Mouse (Mus musculus) cerebellum, postnatal 36 days (tissue): ENCODE data around the gene Ppp2r5c.
A peak's percentile ranks its signal among the peaks of the same experiment; 100 is the strongest.

Source experiments
- DNase-seq, 2 experiments: peaks; one replicate each; pipeline ENCODE4 v3.0.0; 2021 to 2022; ENCODE audit warnings: mixed read lengths in 2 of 2

Gene Ppp2r5c

DNA sequence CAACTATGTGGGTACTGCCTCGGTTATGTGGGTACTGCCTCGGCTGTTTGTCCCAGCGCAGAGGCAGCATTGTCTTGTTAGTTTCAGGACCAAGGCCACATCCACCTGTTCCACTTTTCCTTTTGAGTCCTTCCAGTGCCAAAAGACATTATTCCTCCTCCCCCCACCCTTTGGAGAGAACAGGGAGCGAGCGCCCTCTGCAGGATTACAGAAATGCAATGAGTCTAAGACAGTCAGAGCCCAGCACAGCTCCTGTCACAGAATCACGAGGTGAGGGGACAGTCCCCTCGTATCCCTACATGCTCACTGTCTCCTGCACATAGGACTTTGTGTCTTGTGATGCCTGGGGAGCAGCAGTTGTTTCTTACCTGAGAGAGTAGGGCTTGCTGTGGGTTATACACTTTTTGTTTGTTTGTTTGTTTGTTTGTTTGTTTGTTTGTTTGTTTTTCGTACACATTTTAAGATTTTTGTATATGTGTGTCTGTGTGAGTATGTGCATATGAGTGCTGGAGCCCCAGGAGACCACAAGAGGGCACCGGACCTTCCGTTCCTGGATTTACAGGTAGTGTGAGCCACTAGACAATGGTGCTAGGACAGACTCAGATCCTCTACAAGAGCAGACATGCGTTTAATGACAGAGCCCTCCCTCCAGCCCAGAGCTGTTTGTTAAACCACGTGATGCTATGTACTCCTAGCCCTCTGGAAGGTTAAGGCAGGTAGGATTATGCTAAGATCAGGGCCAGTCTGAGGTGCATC lies 43.2 kb downstream of the Ppp2r5c start:
- DNase-seq = no peak

DNA sequence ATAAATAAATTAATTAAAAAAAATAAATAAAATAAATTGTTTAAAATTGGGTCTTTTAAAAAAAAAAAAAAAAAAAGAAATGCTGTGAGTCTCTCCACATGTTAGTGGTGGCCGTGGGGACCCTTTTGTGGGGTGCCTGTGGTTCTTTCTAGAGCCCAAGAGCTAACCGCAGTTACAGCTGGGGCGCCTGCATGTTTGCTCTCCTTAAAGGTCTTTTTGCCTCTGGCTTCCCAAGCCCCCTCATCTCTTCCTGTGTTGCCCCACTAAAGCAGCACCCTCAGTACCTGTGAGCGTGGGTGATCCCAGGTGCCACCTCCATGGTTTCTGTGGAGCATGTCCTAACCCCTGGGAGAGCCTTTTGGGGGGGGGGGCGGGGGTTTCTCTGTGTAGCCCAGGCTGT lies 45.5 kb downstream of the Ppp2r5c start:
- no peak for DNase-seq

DNA sequence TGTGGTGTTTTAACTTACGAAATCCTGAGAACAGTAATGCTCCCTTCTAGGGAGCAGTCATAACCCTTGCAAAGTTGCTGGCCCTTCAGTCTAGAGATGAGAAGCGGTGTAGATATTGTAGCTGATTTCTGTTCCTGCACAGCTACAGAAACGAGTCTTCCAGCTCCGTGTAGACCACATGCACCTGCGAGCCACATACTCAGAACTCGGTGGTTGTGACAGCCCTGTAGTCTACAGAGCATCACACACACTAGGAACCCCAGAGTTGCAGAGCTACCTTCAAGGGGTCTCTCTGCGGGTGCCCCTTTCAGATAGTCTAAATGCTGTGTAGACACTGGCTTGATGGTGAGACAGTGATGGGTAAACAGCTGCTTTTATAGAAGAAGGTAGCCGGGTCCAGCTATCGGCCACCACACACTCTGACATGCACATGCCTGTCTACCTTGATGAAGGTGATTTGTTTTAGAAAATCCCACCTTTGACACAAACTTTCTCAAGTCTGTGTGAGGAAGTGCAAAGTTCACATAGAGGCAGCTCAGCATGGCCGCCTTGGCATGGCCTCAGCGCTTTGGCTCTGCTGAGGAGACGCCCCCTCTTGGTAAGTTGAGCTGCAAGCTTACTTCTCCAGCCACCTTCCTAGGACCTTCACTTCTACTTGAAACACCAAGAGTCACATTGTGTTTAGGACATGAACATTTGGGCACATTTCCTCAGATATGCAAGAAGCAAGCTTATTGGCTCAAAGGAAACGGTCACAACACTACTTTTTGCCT lies 46.9 kb downstream of the Ppp2r5c start:
- no peak for DNase-seq

DNA sequence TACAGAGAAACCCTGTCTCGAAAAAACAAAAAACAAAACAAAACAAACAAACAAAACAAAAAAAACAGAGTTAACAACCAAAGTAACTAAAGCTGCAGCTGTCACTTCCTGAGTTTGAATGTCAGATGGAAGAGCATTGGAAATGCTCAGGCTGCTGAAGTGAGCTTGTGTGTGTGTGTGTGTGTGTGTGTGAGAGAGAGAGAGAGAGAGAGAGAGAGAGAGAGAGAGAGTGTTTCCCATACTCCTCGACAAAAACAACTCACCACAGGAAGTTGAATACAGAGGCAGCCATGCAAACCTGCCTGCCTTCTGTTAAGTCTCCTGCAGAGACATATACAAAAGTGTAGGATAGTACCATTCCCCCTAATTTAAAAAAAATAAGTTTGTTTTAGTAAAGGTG lies 47.9 kb downstream of the Ppp2r5c start:
- DNase-seq = no peak

DNA sequence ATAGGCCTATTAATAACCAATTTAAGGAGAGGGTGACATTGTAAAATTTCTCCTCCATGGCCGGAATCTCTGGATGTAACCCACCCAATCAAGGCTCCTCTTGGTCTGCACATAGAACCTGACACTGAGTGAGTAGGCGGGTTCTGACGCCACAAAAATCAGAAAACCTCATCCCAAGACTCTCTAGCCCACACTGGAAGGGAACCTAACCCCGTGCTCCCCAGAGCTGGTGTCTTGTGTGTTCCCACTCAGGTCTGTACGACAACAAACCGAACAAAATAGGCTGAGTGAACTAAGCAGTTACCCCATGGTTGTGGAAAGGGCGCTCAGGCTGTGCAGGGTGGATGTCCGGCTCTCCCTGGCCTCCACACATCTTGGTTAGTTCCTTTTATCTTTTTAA lies 48.3 kb downstream of the Ppp2r5c start:
- DNase-seq = no peak

DNA sequence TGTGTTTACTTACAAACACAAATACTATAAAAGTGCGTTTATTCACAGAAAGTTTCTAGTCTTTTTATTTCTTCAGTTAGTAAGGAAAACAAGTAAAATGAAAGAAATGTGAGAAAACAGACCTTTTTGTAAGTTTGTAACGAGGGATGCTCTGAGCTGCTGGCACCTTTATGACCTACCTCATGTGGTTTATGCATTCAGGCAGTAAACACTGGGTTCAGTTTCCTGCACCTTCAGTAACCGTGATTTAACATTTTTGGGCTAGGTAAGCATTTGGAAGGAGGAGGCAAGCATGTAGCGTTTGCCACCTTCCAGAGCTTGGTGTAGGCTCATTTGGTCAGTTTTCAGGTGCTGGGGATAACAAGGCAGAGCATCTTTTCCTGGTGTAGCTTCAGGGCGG lies 49.1 kb downstream of the Ppp2r5c start:
- DNase-seq = no peak

DNA sequence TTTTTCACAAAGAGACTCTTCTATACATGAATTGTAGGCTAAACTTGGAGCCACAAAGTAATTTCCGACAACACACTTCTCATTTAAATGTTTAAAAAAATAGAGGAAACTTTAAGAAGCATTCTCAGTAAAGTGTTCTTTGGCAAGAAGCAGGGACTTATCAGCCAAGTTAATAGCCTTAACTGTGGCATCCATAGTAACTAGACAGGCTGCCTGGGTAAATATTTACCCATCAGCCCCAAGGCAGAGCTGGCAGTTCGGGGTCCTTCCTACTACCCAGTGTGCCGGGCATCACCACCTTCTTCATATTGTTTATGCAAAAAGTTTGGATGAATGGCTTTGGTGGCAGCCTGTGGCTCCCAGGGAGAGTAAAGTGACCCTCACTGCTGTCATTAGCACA lies 50.1 kb downstream of the Ppp2r5c start:
- DNase-seq = no peak

DNA sequence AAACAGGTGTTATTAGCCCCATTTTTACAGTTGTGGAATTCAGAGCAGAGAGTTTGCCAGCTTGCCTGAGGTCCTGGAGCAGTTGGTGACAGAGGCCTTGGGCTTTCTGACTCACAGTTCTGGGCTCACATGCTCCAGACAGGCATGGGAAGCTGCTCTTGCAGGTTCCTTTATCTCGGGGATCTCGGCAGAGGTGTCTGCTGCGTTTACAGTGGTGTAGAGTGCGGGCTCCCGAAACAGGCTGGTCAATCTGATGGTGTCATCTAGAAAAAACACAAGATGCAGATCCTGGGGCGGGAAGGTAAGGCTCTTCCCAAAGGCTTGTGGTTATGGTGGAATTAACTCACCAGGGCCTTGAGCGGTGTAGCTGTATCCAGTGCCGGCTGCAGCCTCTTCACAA lies 50.6 kb downstream of the Ppp2r5c start:
- DNase-seq = no peak

DNA sequence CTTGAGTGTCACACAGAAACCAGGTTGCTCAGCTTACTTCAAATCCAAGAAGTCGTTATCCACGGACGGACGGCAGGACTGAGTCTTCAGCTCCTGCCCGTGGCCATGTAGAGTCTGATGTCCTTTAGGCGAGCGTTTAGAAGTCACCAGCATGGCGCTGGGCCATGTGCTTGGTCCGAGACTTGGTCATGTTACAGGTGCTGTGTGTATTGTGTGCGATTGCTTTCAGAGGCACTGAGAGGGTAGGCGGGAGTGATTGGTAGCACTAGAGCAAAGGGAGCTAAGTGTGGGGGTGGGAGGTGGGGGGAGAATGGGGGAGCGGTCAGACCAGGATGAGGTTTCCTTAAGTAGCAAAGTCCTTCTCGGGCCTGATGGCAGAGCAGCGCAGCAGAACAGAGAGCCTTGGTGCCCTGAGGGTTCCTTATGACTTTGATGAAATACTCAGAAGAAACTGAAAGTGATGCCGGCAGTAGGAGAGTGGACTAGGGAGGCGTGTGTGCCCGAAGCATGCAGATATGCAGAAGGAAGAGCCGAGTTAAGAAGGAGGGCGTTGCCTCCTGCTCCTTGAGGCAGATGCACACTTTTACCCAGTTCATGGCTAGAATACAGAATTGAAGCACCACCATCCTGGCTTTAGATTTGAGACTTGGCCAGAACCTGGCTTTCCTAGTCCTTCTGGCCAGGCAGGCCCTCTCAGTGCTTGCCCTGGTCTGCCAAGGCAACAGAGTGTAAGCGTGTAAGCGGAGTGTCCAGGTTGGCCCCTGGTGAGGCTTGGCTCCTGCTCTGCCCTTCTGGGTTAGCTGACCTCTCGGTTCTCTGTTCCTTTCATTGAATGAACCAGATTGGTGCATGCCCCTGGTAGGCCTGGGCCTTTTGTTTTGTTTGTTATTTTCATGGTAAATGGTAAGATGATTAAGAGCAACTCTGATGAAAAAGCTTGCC lies 51.6 kb downstream of the Ppp2r5c start:
- peak; percentile 81 to 86 for DNase-seq

DNA sequence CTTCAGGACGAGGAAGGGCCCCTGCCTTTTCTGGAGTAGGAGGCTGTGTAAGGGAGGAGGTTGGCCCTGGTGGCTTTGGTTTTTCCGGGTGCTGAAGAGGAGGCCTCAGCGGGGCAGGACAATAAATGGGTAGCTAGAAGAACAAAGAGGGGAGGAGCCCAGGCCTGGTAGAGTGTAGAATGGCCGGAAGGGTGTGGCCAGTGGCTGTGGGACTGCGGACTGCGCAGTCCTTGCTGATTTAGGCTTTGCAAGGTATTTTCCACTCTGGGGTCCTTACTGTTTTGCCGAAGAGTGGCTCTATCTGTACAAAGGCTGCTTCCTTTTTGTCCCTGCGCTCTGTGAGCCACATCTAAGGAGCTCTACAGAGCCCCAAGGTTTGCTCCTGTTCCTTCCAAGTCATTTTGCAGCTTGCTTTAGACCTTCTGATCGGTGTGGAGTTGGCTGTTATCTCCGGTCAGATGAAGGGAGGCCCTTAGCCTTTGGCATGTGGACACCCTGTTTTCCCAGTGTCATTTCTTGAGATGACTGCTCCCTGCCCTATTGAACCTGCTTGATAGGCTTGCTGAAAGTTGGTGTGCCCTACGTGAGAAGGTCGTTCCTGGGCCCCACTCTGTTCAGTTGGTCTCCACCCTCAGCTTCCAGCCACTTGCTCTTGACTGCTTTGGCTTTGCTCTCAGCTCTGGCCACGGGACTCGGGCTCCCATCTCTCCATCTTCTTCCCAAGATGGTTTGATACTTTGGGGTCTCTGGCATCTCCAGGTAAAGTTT lies 52.5 kb downstream of the Ppp2r5c start:
- DNase-seq = no peak

DNA sequence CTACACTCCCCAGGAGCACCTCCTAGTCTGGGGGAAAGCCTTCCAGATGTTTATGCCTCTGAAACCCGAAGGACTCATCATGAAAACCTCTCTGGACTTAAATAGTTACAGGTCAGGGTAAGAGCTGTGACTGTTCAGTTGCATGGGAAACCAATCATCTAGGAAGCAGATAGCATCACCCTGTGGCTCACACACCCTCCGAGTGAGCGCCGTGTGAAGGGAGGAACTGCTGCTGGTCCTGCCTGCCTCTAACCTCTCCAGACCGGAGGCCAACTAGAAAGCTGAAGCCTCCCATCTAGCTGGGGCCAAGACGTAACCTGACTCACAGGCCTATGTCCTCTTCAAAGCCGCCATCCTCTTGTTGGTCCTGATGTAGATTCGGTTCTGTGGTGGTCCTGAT lies 53.2 kb downstream of the Ppp2r5c start:
- no peak for DNase-seq

DNA sequence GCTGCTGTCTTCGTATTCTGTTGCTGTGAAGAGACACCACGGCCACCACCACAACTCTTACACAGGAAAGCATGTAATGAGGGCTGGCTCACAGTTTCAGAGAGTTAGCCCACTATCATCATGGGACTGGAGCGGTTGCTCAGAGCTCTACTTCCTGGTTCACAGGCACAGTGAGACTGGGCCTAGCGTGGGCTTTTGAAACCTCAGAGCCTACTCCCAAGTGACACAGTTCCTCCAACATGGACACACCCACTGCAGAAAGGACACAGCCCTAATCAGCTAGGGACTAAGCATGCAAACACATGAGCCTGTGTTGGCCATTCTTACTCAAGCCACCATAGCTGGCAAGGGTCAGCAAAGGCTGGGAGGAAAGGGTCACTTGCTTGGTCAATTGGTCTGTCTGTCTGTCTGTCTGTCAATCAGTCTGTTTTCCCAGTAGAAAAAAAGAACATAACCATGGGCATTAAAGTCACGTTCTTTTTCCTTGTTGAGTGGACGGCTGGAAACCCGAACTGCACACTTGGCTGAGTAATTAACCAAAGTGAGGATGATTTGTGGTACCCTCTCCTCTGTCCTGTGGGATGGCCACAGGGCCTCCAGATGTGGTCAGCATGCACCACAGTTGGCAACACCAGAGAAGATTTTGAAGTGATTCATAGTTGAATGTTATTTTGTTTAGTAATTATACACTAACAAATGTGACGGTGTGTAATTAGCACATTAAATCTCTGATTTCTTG lies 56.7 kb downstream of the Ppp2r5c start:
- DNase-seq = no peak

DNA sequence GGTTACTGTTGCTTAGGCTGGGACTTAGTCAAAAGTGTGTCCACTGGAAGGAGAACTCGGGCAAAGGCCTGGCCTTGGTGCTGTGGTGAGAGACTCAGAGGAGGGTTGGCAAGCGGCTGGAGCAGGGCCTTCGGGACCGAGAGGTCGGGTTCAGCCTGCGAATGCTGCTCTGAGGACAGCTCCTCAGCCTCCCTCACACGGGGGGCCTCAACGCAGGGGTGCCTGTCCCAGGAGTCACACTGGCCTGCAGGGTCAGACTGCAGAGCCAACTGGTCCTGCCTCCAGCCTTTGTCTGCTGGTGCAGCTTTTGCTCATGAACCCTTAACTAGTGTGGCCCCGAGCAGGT lies 57.2 kb downstream of the Ppp2r5c start:
- DNase-seq = peak in 1 of 2 experiments; percentile 1

DNA sequence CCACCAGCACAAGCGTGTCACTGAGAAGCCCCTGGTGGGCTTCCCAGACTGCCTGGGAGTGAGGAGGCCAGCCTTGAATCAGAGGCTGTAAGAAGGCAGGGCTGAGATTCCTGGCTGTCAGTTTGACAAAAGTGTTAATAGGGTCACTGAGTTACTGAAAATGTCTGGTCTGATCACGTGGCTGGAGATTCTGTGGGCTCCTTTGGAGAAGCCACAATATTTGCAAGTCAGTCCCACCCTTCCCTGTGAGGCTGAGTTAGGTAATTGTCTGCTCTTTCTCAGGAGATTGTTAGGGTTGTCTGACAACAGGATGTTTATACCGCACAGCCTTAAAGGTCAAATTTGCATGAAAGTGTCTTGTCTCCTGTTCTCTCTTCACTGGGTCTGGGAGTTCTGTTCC lies 57.9 kb downstream of the Ppp2r5c start:
- peak in 1 of 2 experiments; percentile 0 for DNase-seq

DNA sequence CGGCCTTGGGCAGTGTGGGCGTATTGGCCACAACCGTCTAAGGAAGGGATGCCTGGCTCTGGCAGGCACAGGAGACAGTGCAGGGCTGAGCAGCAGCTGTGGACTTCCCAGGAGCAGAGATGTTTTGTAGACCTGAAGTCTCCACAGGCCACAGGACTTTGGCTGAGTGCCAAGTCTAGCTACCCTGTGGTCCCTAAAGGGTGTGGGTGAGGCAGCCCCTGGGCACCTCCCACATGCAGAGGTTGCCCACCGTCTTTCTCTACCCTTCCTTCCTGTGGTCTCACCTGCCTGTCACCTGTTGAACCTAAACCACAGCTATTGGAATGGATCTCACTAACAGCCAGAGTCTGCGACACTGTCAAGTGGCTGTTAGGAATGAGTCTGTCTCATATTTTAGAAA lies 59.1 kb downstream of the Ppp2r5c start:
- peak in 1 of 2 experiments; percentile 4 for DNase-seq

DNA sequence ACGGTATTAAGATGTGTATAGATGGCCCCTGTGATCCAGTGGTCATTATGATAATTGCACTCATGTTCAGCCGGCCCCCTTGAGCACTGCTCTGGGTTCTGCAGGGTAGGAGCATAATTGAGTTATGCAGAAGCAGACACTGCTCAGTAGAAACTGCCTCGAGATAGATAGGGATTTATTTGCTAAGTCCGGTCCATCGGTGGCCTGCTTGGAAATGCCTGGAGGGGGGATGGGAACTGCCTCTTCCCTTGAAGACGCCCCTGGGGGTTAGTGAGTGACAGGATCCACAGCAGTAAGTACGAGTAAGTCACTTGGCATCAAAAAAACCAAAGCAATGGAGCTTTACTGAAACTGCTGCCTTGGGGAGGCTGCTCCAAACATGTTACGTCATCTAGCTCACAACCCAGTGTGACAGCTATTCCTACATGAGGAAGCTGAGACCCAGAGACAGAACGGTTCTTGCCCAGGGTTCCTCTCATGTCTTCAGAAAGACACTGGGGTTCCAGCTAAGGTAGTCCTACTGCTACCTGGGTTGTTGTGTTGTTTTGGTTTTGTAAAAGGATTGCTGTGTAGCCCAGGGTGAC lies 60.9 kb downstream of the Ppp2r5c start:
- DNase-seq = no peak

DNA sequence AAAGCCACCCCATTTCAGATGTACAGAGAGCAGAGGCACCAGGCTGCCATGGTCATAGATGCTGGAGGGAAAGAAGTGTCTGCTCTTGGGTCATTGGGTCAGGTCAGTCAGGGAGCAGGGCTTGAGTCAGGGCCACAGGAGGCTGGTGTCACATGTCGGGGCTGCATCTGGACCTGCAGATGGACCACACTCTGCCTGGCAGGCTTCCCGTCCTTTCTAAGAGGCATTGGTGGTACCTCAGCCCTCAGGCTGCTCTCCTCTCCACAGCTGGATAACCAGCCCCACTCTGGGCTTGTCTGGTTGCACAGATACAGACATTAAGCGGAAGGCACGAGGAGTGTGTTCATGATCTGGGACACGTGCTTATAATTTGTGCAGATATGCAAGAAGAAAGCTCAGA lies 61.8 kb downstream of the Ppp2r5c start:
- DNase-seq = no peak

DNA sequence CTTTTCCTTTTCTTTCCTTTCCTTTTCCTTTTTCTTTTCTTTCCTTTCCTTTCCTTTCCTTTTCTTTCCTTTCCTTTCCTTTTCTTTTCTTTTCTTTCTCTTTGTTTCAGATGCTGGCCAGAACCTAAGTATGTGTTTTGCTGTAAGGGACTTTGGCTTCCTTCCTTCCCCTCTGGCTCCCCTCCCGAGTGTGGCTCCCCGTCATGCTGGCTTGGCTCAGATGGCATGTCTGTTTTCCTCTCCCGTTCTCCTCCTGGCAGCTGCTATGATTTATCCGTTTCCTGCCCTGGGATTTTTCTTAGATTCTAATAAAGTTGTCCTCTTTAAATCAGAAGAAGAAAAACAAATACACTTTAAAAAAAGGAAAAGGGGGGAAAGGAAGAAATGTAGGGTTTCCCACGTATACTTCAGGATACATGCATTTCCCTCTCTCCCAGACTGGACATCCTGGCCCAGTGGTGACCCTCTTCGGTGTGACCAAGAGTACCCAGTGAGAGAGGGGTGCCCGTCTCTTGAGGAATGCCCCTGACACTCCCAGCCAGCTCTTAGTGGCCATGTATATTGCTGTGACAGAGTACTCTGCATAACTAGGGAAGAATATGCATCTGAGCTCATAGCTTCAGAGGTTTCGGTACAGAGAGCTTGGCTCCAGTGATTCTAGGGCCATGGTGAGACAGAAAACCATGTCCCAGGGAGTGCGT lies 63.4 kb downstream of the Ppp2r5c start:
- DNase-seq = peak; percentile 88

DNA sequence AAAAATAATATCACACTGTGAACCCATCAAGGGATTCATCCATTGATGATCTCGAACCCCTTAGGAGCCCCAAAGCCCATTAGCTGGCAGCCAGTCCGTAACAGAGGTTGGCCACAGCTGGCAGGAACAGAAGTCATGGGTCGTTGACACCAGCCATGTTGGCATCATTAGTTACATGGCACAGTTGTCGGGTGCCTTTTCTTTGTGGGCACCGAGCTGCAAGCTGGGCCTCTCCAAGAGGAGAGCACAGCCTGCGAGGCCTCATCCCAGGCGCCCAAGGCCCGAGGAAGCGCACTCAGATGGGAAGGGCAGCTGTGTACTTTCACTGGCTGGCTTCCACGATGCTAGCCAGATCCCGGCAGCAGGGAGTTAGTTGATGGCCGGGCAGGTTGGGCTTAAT lies 64.3 kb downstream of the Ppp2r5c start:
- no peak for DNase-seq

DNA sequence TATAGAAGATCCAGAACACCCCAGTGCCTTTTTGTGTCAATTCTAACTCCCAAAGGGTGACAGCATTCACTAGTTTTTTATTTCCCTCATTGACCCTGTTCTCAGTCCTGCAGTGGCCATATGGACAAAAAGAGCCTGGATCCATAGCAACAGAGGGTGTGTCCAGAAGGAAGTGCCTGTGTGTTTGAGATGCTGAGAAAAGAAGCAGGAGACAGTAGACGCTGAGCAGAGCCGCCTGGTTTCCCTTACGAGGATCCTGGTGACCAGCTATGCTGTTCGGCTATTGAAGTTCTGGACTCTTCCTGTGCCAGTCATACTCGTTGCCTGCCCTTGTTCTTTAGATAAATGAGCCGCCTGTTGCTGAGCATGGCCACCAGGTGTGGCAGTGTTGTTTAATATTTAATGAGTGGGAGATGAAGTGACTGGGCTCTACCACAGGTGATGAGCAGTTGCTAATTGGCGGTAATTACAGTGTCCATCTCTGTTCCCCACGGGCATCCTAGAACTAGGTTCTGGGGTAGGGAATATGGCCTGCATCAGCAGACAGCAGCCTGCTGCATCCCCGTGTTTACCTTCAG lies 65.0 kb downstream of the Ppp2r5c start:
- peak in 1 of 2 experiments; percentile 32 for DNase-seq
